Mouse (Mus musculus): ENCODE measurements around the gene Rps18.
"Not testable (repeated sequence)": the region's sequence is repeated elsewhere in the genome, so short reads cannot be mapped to it uniquely, and the experiment has no call there.

Rps18 gene

DNA sequence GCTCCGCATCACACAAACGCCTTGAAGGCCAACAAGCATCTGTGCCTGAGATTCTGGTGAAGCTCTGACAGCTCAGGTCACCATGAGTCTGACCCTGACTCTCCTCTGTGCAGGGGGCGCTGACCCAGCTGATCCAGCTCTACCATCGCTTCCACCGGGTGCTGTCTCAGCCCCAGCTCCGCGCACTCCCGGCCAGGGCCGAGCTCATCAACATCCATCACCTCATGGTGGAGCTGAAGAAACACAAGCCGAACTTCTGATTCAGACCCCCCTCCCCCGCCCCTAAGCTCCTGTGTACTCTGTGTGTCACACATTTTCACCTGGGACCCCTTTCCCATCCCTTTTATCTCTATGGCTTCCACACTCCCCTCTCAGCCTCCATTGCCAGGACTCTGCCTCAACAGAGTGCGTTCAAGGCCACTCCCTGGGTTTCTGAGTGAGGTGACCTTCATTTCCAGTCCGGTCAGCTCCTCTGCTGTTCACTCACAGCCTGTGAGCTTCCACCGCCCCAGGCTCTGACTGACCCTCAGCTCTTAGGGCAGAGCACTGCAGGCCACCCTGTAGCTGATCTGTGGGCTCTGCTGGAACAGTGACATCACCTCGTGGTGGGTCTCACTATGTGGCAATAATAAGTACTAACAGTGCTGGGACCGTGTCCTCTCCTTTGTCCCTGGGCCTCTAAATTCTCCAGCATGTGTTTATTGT lies 10.2 kb upstream of the Rps18 start:
- DNase-seq, result no peak

GRCm38 (mm10) chr17:33965082-33965845 lies 9.5 kb upstream of the Rps18 start:
- DNase-seq, result no peak

DNA sequence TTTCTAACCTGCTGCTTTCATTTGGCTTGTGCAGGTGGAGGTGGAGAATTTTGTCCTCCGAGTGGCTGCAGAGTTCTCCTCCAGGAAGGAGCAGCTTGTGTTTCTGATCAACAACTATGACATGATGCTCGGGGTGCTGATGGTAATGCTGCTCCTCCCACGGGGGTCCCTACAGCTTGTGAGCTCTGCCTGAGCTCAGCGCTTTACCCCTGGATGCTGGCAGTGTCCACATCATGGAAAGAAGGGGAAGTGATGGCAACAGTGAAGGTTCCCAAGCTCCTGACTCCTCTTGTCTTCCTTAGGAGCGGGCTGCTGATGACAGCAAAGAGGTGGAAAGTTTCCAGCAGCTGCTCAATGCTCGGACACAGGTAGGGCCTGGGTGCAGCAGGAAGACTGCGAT lies 7.1 kb upstream of the Rps18 start:
- no peak for DNase-seq

GRCm38 (mm10) chr17:33959948-33960347 lies 4.1 kb upstream of the Rps18 start:
- DNase-seq, result no peak

GRCm38 (mm10) chr17:33959135-33959534 lies 3.3 kb upstream of the Rps18 start:
- no peak for DNase-seq

- no peak for DNase-seq
Measured at GRCm38 (mm10) chr17:33958451-33958850, 2.6 kb upstream of the Rps18 start.

- no peak for DNase-seq
Measured at GRCm38 (mm10) chr17:33957493-33957892, 1.7 kb upstream of the Rps18 start.

GRCm38 (mm10) chr17:33956336-33956735 lies 535 bp upstream of the Rps18 start:
- DNase-seq, result no peak

GRCm38 (mm10) chr17:33954646-33955554 lies 901 bp downstream of the Rps18 start:
- no peak for DNase-seq

DNA sequence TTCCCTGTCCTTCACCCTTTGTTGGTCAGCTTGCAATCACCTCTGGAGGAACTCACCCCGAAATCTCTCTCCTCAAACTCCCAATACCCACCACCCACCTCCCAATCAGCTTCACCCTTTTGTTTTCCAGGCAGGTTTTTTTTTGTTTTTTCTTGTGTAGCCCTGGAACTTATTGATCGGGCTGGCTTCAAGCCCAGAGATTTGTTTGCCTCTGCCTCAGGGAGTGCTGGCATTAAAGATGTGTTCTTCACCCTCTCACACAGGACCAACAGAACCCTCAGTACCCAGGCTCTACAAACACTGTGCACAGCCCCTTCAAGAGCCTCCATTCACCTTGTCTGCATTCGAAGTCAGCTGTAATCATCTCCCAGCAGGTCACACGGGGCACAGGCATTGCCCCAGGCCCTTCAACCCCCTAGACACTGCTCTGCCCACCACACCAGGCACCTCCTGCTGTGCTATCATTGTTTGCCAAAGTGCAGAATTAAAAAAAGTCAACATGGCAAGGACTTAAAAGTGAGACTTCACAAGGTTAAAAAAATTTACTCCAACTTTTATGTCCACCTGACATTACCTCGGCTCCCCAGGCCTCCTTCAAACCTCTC lies 1.7 kb downstream of the Rps18 start:
- DNase-seq, result peak in 1 of 2 experiments; percentile 50

- DNase-seq, result no peak
Measured at GRCm38 (mm10) chr17:33953310-33953709, 2.5 kb downstream of the Rps18 start.

DNA sequence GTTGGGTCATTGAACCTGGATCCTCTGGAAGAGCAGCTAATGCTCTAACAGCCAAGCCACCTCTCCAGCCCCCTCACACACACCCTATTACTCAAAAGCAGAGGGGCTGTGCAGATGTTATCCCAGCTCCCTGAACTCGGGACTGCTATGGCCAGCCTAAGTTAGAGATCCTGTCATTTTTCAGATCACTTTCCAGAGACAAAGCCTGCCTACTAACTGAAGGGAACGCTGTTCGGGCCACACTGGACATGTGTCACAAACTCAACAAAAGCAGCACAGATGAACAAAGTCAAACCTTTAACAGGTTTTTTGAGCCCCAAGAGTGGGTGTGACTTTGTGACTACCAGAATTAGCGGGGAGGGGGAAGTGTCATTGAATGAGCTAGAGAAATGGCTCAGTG lies 2.9 kb downstream of the Rps18 start:
- no peak for DNase-seq

- DNase-seq, result not testable (repeated sequence)
Measured at GRCm38 (mm10) chr17:33952015-33952414, 3.8 kb downstream of the Rps18 start.

- DNase-seq, result peak; percentile 79 to 89
Measured at GRCm38 (mm10) chr17:33951021-33951946, 4.5 kb downstream of the Rps18 start, which contains the start of gene B3galt4. Gene B3galt4 (minus strand): TSS chr17:33951488.

GRCm38 (mm10) chr17:33950131-33950625 lies 5.6 kb downstream of the Rps18 start:
- no peak for DNase-seq

DNA sequence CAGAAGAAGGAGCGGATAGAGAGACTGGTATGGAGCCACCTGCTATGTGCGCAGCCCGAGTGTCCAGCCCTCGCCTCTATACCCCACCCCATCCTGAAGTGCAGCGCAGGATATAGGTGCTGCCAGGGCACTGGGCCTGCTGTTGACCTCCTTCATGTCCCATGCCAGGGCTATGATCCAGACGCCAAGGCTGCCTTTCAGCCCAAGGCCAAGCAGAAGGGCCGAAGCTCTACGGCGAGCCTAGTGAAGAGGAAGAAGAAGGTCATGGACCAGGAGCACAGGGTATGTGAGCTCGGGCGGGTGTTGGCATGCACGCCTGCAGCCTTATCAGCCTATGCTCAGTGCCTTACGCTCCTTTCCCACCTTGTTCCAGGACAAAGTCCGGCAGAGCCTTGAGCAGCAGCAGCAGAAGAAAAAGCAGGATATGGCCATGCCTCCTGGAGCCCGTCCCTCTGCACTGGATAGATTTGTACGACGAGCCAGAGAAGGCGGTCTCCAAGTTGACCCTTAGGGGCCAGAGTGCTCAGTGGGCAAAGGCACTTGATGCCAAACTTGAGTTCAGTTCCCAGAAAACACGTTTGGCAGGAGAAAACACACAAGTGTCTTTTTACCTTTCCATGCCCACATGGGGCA lies 6.8 kb downstream of the Rps18 start:
- no peak for DNase-seq

- no peak for DNase-seq
Measured at GRCm38 (mm10) chr17:33948090-33948904, 7.5 kb downstream of the Rps18 start.

DNA sequence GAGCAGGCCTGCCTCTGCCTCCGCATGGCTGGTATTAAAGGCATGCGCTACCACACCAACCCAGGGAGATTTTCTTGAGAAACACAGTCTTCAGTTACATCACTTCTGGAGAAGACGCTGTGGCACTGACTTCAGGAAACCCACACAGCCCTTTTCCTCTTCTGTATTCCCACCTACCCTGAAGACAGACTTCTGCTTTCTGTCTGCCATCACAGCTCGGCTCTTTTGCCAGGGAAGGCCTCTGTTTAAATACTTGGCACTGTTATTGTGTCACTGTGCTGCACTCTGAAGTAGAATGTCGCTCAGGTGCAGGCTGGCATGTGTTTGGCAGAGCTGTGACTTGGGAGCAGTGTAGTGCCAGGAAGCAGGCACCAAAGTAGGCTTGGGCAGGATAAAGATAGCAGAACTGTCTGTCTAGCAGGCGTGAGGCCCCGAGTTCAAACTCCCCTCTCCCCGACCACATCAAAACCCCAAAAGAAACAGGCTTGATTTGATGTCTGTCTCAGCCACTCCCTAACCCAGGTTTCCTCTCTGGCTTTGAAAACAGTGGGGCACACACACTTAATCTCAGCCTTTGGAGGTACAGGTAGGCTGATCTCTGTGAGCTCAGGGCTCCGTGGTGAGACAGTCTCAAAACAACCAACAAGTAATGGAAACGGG lies 8.2 kb downstream of the Rps18 start:
- DNase-seq, result no peak

DNA sequence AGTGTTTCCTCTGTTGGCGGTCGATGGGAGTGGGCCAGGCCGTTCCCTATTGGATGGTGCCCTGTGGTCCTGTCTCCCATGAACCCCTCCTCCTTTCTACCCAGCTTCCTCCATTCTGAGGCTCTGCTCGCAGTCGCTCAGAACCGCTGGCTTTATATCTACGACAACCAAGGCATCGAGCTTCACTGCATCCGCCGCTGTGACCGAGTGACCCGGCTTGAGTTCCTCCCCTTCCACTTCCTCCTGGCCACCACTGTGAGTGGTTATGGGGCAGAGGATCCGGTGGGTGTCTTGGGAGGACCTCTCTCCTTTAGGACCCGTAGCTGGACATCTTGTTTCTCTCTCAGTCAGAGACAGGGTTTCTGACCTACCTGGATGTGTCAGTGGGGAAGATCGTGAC lies 12.3 kb downstream of the Rps18 start:
- no peak for DNase-seq
